Mouse (Mus musculus) MEL (cell line): ENCODE measurements around the gene Stn1. TPM values are rescaled to one million over a fixed set of nuclear protein-coding genes. Genes with fewer than 3 reads are reported as not detected.
A peak's percentile ranks its signal among the peaks of the same experiment; 100 is the strongest.

Source experiments
- DNase-seq: peaks from one replicate; pipeline ENCODE4 v3.0.0; 2011; ENCODE audit warnings: low read depth, low spot score
- H3K27ac ChIP-seq: 2 replicates; pipeline ENCODE4 v1.5.1; 2012; ENCODE audit warnings: low read depth, mild to moderate bottlenecking, control low read depth, low read length, moderate library complexity; ENCODE audit not compliant: control insufficient read depth
- H3K27me3 ChIP-seq, 2 experiments: fragments of 150-350 bp in 1 of 2; sonication (generic) in 1 of 2; 2 replicates each; pipeline ENCODE4 v1.6.1; 2012; ENCODE audit warnings: low read length in 2 of 2, mild to moderate bottlenecking in 2 of 2, improper control_type of control experiment in 1 of 2, moderate library complexity in 1 of 2; ENCODE audit not compliant: insufficient read depth in 2 of 2, control insufficient read depth in 1 of 2
- H3K36me3 ChIP-seq, 2 experiments: 2 replicates each; pipeline ENCODE4 v1.6.1; 2012 to 2014; ENCODE audit warnings: low read length in 2 of 2, improper control_type of control experiment in 1 of 2, inconsistent platforms in 1 of 2, mild to moderate bottlenecking in 1 of 2; ENCODE audit not compliant: insufficient read depth in 2 of 2, control insufficient read depth in 1 of 2
- H3K4me1 ChIP-seq, 2 experiments: fragments of 150-350 bp in 1 of 2; sonication (generic) in 1 of 2; 2 replicates each; pipeline ENCODE4 v1.6.1; 2012; ENCODE audit warnings: low read length in 2 of 2, improper control_type of control experiment in 1 of 2, mild to moderate bottlenecking in 1 of 2; ENCODE audit not compliant: insufficient read depth in 2 of 2, control insufficient read depth in 1 of 2
- H3K4me3 ChIP-seq, 2 experiments: fragments of 150-350 bp in 1 of 2; sonication (generic) in 1 of 2; 2 replicates each; pipeline ENCODE4 v1.5.1; 2012; ENCODE audit warnings: low read depth in 2 of 2, low read length in 2 of 2, mild to moderate bottlenecking in 2 of 2, moderate library complexity in 2 of 2, control low read depth in 1 of 2, improper control_type of control experiment in 1 of 2; ENCODE audit not compliant: control insufficient read depth in 1 of 2, insufficient read depth in 1 of 2
- H3K79me2 ChIP-seq: 2 replicates; pipeline ENCODE4 v1.6.1; 2012; ENCODE audit warnings: mild to moderate bottlenecking, low read length, moderate library complexity; ENCODE audit not compliant: control insufficient read depth, poor library complexity, insufficient read depth
- H3K9ac ChIP-seq: 2 replicates; pipeline ENCODE4 v1.6.1; 2012; ENCODE audit warnings: low read depth, mild to moderate bottlenecking, control low read depth, low read length, moderate library complexity; ENCODE audit not compliant: control insufficient read depth, poor library complexity, severe bottlenecking
- H3K9me3 ChIP-seq: fragments of 150-350 bp; sonication (generic); replicated peaks from 2 replicates; pipeline ENCODE4 v1.6.1; 2012; ENCODE audit warnings: mild to moderate bottlenecking, low read length, improper control_type of control experiment, moderate library complexity; ENCODE audit not compliant: insufficient read depth
- BHLHE40 ChIP-seq: IDR thresholded peaks from 2 replicates; pipeline ENCODE4 v1.6.1; 2012; ENCODE audit warnings: low read depth, mild to moderate bottlenecking, inconsistent platforms, low read length, improper control_type of control experiment, borderline replicate concordance
- CTCF ChIP-seq, 3 experiments: IDR thresholded peaks in 2 of 3; conservative IDR thresholded peaks in 1 of 3; 2 replicates each; pipeline ENCODE4 v1.5.1; 2011 to 2012; ENCODE audit warnings: low read length in 3 of 3, low read depth in 2 of 3, mild to moderate bottlenecking in 2 of 3, improper control_type of control experiment in 1 of 3, inconsistent platforms in 1 of 3, mixed read lengths in 1 of 3, moderate library complexity in 1 of 3; ENCODE audit not compliant: control insufficient read depth in 1 of 3, insufficient read depth in 1 of 3, poor library complexity in 1 of 3, severe bottlenecking in 1 of 3
- EP300 ChIP-seq, 2 experiments: IDR thresholded peaks; 2 replicates each; pipeline ENCODE4 v1.6.1; 2011; ENCODE audit warnings: improper control_type of control experiment in 2 of 2, low read length in 2 of 2, low read depth in 1 of 2, mild to moderate bottlenecking in 1 of 2
- ETS1 ChIP-seq: IDR thresholded peaks from 2 replicates; pipeline ENCODE4 v1.6.1; 2012; ENCODE audit warnings: low read depth, mild to moderate bottlenecking, inconsistent platforms, low read length, improper control_type of control experiment, moderate library complexity
- GABPA ChIP-seq: IDR thresholded peaks from 2 replicates; pipeline ENCODE4 v1.6.1; 2012; ENCODE audit warnings: low read depth, mild to moderate bottlenecking, inconsistent platforms, low read length, improper control_type of control experiment, moderate library complexity
- GATA1 ChIP-seq: IDR thresholded peaks from 2 replicates; pipeline ENCODE4 v1.6.1; 2011; ENCODE audit warnings: low read depth, low read length, improper control_type of control experiment
- HCFC1 ChIP-seq: IDR thresholded peaks from 2 replicates; pipeline ENCODE4 v1.6.1; 2012; ENCODE audit warnings: low read depth, mild to moderate bottlenecking, inconsistent platforms, low read length, improper control_type of control experiment, moderate library complexity
- JUND ChIP-seq: IDR thresholded peaks from 2 replicates; pipeline ENCODE4 v1.6.1; 2011; ENCODE audit warnings: low read depth, mild to moderate bottlenecking, improper control_type of control experiment, low read length
- KAT2A ChIP-seq: conservative IDR thresholded peaks from 2 replicates; pipeline ENCODE4 v1.6.1; 2012; ENCODE audit warnings: low read depth, low read length, improper control_type of control experiment, inconsistent platforms
- MAX ChIP-seq: IDR thresholded peaks from 2 replicates; pipeline ENCODE4 v1.6.1; 2011; ENCODE audit warnings: low read length, improper control_type of control experiment
- MAZ ChIP-seq: IDR thresholded peaks from 2 replicates; pipeline ENCODE4 v1.6.1; 2012; ENCODE audit warnings: low read depth, mild to moderate bottlenecking, inconsistent platforms, low read length, improper control_type of control experiment
- MXI1 ChIP-seq: IDR thresholded peaks from 2 replicates; pipeline ENCODE4 v1.6.1; 2011; ENCODE audit warnings: mild to moderate bottlenecking, low read depth, low read length, improper control_type of control experiment
- NELFE ChIP-seq: IDR thresholded peaks from 2 replicates; pipeline ENCODE4 v1.6.1; 2011; ENCODE audit warnings: low read depth, low read length, improper control_type of control experiment
- NRF1 ChIP-seq: IDR thresholded peaks from 2 replicates; pipeline ENCODE4 v1.6.1; 2014; ENCODE audit warnings: low read depth, mild to moderate bottlenecking, inconsistent platforms, low read length, improper control_type of control experiment, moderate library complexity; ENCODE audit not compliant: poor library complexity, insufficient read depth, severe bottlenecking
- POLR2A ChIP-seq, 2 experiments: IDR thresholded peaks; 2 replicates each; pipeline ENCODE4 v1.6.1; 2011 to 2012; ENCODE audit warnings: low read length in 2 of 2, mild to moderate bottlenecking in 2 of 2, control low read depth in 1 of 2, improper control_type of control experiment in 1 of 2, low read depth in 1 of 2, moderate library complexity in 1 of 2; ENCODE audit not compliant: control insufficient read depth in 1 of 2, insufficient read depth in 1 of 2, poor library complexity in 1 of 2
- POLR2AphosphoS2 ChIP-seq: IDR thresholded peaks from 2 replicates; pipeline ENCODE4 v1.6.1; 2011; ENCODE audit warnings: low read length, improper control_type of control experiment
- SIN3A ChIP-seq: IDR thresholded peaks from 2 replicates; pipeline ENCODE4 v1.6.1; 2012; ENCODE audit warnings: low read length, improper control_type of control experiment, inconsistent platforms
- TAL1 ChIP-seq: IDR thresholded peaks from 2 replicates; pipeline ENCODE4 v1.6.1; 2012; ENCODE audit warnings: mild to moderate bottlenecking, inconsistent platforms, low read length, moderate library complexity, mixed read lengths
- TBP ChIP-seq: IDR thresholded peaks from 2 replicates; pipeline ENCODE4 v1.8.0; 2011; ENCODE audit warnings: low read depth, low read length, improper control_type of control experiment
- TCF12 ChIP-seq: IDR thresholded peaks from 2 replicates; pipeline ENCODE4 v1.6.1; 2014; ENCODE audit warnings: low read depth, mild to moderate bottlenecking, inconsistent platforms, low read length, improper control_type of control experiment, moderate library complexity
- UBTF ChIP-seq: IDR thresholded peaks from 2 replicates; pipeline ENCODE4 v1.6.1; 2012; ENCODE audit warnings: low read depth, mild to moderate bottlenecking, inconsistent platforms, low read length, improper control_type of control experiment, moderate library complexity, borderline replicate concordance; ENCODE audit not compliant: insufficient read depth
- USF2 ChIP-seq, 2 experiments: IDR thresholded peaks; 2 replicates each; pipeline ENCODE4 v1.6.1; 2011 to 2012; ENCODE audit warnings: improper control_type of control experiment in 2 of 2, low read length in 2 of 2, borderline replicate concordance in 1 of 2, inconsistent platforms in 1 of 2, low read depth in 1 of 2, mild to moderate bottlenecking in 1 of 2; ENCODE audit not compliant: insufficient read depth in 1 of 2
- ZC3H11A ChIP-seq: IDR thresholded peaks from 2 replicates; pipeline ENCODE4 v1.6.1; 2012; ENCODE audit warnings: low read depth, mild to moderate bottlenecking, inconsistent platforms, low read length, improper control_type of control experiment
- ZKSCAN1 ChIP-seq: IDR thresholded peaks from 2 replicates; pipeline ENCODE4 v1.6.1; 2012; ENCODE audit warnings: low read depth, mild to moderate bottlenecking, inconsistent platforms, low read length, improper control_type of control experiment, moderate library complexity
- ZMIZ1 ChIP-seq: IDR thresholded peaks from 2 replicates; pipeline ENCODE4 v1.6.1; 2012; ENCODE audit warnings: low read depth, mild to moderate bottlenecking, inconsistent platforms, low read length, improper control_type of control experiment, moderate library complexity
- ZNF384 ChIP-seq: IDR thresholded peaks from 2 replicates; pipeline ENCODE4 v1.6.1; 2012; ENCODE audit warnings: low read depth, mild to moderate bottlenecking, inconsistent platforms, low read length, improper control_type of control experiment
- polyA plus RNA-seq, 2 experiments: library from polyadenylated mRNA; stranded (reverse) in 1 of 2; unstranded in 1 of 2; fragments of >175 nt in 1 of 2; fragments of >200 nt in 1 of 2; gene quantifications; 2 replicates each; pipeline versions ENCODE4 v1.2.1 to v1.2.4; 2012; ENCODE audit warnings: low replicate concordance in 2 of 2, low read depth in 1 of 2; ENCODE audit not compliant: insufficient read length in 2 of 2, insufficient read depth in 1 of 2, missing spikeins in 1 of 2
- total RNA-seq: library from RNA; depleted of rRNA; stranded (reverse); fragments of 300-350 nt; gene quantifications from 2 replicates; pipeline ENCODE4 v1.2.3, GENCODE M21; 2012

Stn1 gene
- total and polyA plus RNA-seq, 3 experiments, result 9.7 to 13.6 TPM; not detected in 1

DNA sequence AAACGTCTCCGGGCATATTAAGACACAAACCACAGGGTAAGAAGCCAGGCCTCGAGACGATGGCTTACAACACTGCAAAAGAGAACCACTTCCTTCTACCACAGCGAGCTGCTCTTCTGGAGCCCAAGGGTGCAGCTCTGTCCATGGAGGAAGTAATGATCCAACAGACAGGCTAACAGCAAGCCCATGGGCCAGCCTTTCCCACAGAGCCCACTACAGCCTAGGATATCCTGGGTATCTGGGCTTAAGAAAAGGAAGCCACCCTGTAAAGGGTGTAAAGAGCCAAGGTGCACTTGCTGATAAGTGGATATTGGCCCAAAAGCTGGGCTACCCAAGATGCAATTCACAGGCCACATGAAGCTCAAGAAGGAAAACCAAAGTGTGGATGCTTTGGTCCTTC lies 6.0 kb downstream of the Stn1 start:
- H3K79me2 ChIP-seq, result no peaks in the 10 kb centered on the region
- H3K4me1 ChIP-seq, result peaks cover 4 to 17% of the 10 kb centered on the region in 2 experiments
- H3K4me3 ChIP-seq, result no peak overlapping the region
- no peaks in the 10 kb centered on the region for H3K27me3 ChIP-seq
- H3K9me3 ChIP-seq, result no peaks in the 10 kb centered on the region
- TF ChIP-seq ZNF384 (no peak), ZMIZ1 (no peak), POLR2A (IDR thresholded peaks at IDR 0.05; ENCODE audit: control insufficient read depth in 1 of 2, insufficient read depth in 1 of 2, low read depth in 1 of 2, low read length in 2 of 2, poor library complexity in 1 of 2) (peak in 1 of 2 experiments; percentile 32; a peak in 1 of 4 replicates), NELFE (0 out of 2 replicates have a peak, but pooled peaks have one; percentile 22), ZC3H11A (no peak), TBP (0 out of 2 replicates have a peak, but pooled peaks have one; percentile 7), MXI1 (0 out of 2 replicates have a peak, but pooled peaks have one; percentile 23), JUND (no peak), EP300 (IDR thresholded peaks at IDR 0.05; ENCODE audit: low read depth in 1 of 2, low read length in 2 of 2) (peak; percentile 73 to 78), HCFC1 (0 out of 2 replicates have a peak, but pooled peaks have one; percentile 14), GATA1 (peak; percentile 61), MAX (peak; percentile 71), TCF12 (peak; percentile 65; the same call in 1 of the 2 replicates), ETS1 (0 out of 2 replicates have a peak, but pooled peaks have one; percentile 45), TAL1 (peak; percentile 77)
- H3K9ac ChIP-seq, result peak overlapping the region; percentile 0; the same call in 1 of the 2 replicates
- peak; percentile 84 for DNase-seq
- peaks cover 0 to 5% of the 10 kb centered on the region in 2 experiments; a peak in 2 of 4 replicates for H3K36me3 ChIP-seq
- H3K27ac ChIP-seq, result peak overlapping the region; percentile 22

DNA sequence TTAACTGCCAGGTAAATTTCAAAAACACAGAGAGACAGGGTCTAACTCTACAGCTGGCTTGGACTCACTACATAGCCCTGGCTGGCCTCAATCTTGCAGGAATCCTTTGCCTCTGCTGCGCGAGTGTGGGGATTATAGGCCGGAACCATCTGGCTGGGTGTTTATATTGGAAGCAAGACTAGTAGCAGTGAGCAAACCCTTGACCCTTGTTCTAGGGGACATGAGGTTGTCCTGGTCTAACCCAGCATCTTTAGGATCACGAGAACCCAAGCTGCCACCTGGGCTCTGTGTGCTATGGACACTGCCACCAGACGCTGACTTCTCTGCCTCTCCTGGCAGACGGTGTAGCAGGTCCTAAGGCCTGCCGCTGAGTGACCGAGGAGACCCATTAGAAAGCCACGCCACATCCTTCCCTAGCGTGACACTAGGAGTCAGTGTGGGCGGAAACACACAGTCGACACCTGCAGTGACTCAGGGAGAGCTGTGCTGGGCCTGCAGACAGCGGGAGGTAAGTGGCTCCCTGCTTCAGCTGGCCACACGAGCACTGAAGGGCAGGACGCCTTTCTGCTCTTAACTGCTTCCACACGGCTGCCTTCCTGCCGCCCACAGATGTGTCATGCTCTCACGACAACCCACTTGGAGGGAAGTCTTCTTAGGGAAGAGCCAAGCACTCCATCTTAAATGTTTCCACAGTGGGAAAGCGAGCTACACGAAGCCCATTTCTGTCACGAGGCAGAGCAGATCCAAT lies 10.9 kb downstream of the Stn1 start:
- Histone ChIP-seq H3K4me1 (peaks cover 4 to 9% of the 10 kb centered on the region in 2 experiments), H3K9me3 (no peaks in the 10 kb centered on the region)
- TF ChIP-seq ZC3H11A (no peak), NRF1 (no peak), JUND (no peak), USF2 (IDR thresholded peaks at IDR 0.05; ENCODE audit: borderline replicate concordance in 1 of 2, insufficient read depth in 1 of 2, low read depth in 1 of 2, low read length in 2 of 2) (no peak), POLR2AphosphoS2 (no peak), MAZ (no peak), ZKSCAN1 (no peak), UBTF (no peak), BHLHE40 (no peak), TCF12 (no peak), NELFE (no peak), SIN3A (no peak), CTCF (IDR thresholded peaks at IDR 0.05 in 2 of 3, conservative IDR thresholded peaks at IDR 0.05 in 1 of 3; ENCODE audit: control insufficient read depth in 1 of 3, insufficient read depth in 1 of 3, low read depth in 2 of 3, low read length in 3 of 3, poor library complexity in 1 of 3, severe bottlenecking in 1 of 3) (no peak), GABPA (no peak), ZMIZ1 (no peak), POLR2A (IDR thresholded peaks at IDR 0.05; ENCODE audit: control insufficient read depth in 1 of 2, insufficient read depth in 1 of 2, low read depth in 1 of 2, low read length in 2 of 2, poor library complexity in 1 of 2) (no peak), KAT2A (no peak)
- TF ChIP-seq, all 39 proteins: peak for 0
- H3K9ac ChIP-seq, result no peak overlapping the region
- H3K27ac ChIP-seq, result no peak overlapping the region
- H3K79me2 ChIP-seq, result no peaks in the 10 kb centered on the region
- no peaks in the 10 kb centered on the region for H3K27me3 ChIP-seq
- DNase-seq, result no peak
- no peak overlapping the region for H3K4me3 ChIP-seq
- peaks cover 0 to 5% of the 10 kb centered on the region in 2 experiments; a peak in 2 of 4 replicates for H3K36me3 ChIP-seq
